Mouse (Mus musculus) stomach, postnatal 0 days (tissue): Measurements from ENCODE around the gene Parp9.

Experiments used
- CTCF ChIP-seq: IDR thresholded peaks from 2 replicates; pipeline ENCODE4 v1.5.1; 2016; ENCODE audit warnings: antibody characterized with exemption, low read depth, mild to moderate bottlenecking, moderate library complexity
- EP300 ChIP-seq: optimal IDR thresholded peaks from 2 replicates; pipeline ENCODE3; 2016; ENCODE audit warnings: antibody characterized with exemption

DNA sequence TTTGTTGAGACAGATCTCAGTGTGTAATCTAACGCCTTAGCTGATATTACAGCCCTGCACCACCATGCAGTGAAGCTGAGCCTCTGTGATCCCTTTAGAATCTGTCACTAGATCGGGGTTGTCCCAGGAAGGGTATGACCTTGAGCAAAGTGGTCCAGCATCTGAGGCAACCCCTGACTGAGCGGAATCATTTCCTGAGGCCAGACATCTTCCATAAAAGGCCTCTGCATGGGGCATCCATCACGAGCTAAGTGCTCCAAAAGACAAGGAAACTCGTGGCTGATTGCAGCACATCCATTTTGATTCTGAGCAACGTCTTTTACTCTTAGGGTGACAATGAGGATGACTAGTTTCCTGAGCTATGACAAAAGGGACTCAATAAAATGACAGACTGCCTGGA lies 43.3 kb upstream of the Parp9 start:
- TF ChIP-seq CTCF (no peak), EP300 (no peak)
